In the genomic region with DNA sequence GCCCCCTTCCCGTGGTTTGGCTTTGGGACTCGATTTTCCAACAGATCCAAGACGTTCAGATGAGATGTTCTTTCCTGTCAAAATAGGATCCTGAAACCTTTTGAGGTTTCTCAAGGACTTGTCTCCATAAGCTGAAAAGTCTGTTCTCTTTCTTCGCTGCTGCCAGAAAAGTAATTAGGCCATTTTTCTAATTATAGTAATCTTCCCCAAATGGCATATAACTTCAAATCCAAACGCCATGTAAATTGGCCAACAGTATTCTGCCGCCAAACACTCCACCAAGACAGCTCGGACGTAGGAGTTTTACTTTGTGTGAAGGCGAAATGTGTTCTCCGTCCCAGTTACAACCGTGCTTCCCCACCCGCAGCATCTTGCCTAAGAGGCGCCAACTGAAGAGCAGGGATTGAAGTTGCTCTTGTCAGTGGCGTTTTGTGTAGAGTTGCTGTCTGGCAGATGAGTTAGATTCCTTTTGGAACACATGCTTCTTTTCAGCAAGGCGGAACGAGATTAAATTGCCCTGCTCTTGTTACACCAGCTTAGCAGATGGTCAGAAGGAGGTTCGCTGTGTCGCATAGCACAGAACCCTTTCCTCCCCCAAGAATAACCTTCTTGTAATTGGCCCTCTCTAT, we compare ENCODE assay signal across 8 mouse cellular contexts.
A peak's percentile ranks its signal among the peaks of the same experiment; 100 is the strongest.
DNase-seq lines count a peak whose midpoint lies in the region; ATAC-seq lines count a peak whose summit lies in the region.

No protein-coding gene starts in this region.

- H3K36me3 ChIP-seq in kidney, embryonic 14.5 days (ENCODE audit: control insufficient read depth, insufficient read depth, low read length) = no peaks in the 10 kb centered on the region
- H3K36me3 ChIP-seq in neural tube, embryonic 12.5 days = no peaks in the 10 kb centered on the region

- H3K27me3 ChIP-seq in kidney, embryonic 14.5 days (ENCODE audit: control insufficient read depth, insufficient read depth, low read length) = no peaks in the 10 kb centered on the region
- H3K27me3 ChIP-seq in neural tube, embryonic 12.5 days (replicated peaks) = no peaks in the 10 kb centered on the region

- ATAC-seq in kidney, embryonic 14.5 days (ENCODE audit: low FRiP score, low TSS enrichment) = peak; percentile 71
- 0 out of 2 replicates have a peak, but pooled peaks have one; percentile 43 for ATAC-seq in neural tube, embryonic 12.5 days (ENCODE audit: low FRiP score, low read depth)

- H3K27ac ChIP-seq in kidney, embryonic 14.5 days (ENCODE audit: low read depth, low read length) = peak overlapping the region; percentile 67; the same call in 1 of the 2 replicates
- H3K27ac ChIP-seq in neural tube, embryonic 12.5 days = no peak overlapping the region

- peak overlapping the region; percentile 34 for H3K9ac ChIP-seq in kidney, embryonic 14.5 days (ENCODE audit: low read depth, low read length)
- no peak overlapping the region for H3K9ac ChIP-seq in neural tube, embryonic 12.5 days

- H3K4me3 ChIP-seq in kidney, embryonic 14.5 days (ENCODE audit: low read length) = peak overlapping the region; percentile 34
- peak overlapping the region; percentile 19 for H3K4me3 ChIP-seq in neural tube, embryonic 12.5 days

- no peaks in the 10 kb centered on the region for H3K9me3 ChIP-seq in kidney, embryonic 14.5 days (ENCODE audit: control insufficient read depth, low read length)
- no peaks in the 10 kb centered on the region for H3K9me3 ChIP-seq in neural tube, embryonic 12.5 days

- H3K4me2 ChIP-seq in kidney, embryonic 14.5 days (replicated peaks; ENCODE audit: low read depth, low read length) = peak overlapping the region; percentile 59
- peak overlapping the region; percentile 57 for H3K4me2 ChIP-seq in neural tube, embryonic 12.5 days (replicated peaks)

- 9% methylated on average over 18 of the region's 18 CpGs for WGBS in kidney, embryonic 14.5 days
- 19% methylated on average over 18 of the region's 18 CpGs for WGBS in neural tube, embryonic 12.5 days

- intact Hi-C loops in left cerebral cortex, postnatal 25 days (cut with DNase I) = loop anchor here (10.0 kb wide), 1 partner anchor 92 kb away; no protein-coding TSS in a partner anchor

- DNase-seq in kidney, postnatal 36 days = no peak
- peak; percentile 45 for DNase-seq in cerebellum, adult 8-10 months
- DNase-seq in frontal cortex, adult 2 months (ENCODE audit: extremely low spot score in 1 of 2, low spot score in 1 of 2) = peak; percentile 61 to 74
- peak; percentile 58 to 89 for DNase-seq in left cerebral cortex, postnatal 25 days (ENCODE audit: low spot score in 2 of 2)
- no peak for DNase-seq in spleen, postnatal 36 days (ENCODE audit: low spot score in 2 of 2)
- no peak for DNase-seq in urinary bladder, adult 2 months (ENCODE audit: low spot score)

- H3K4me1 ChIP-seq in kidney, embryonic 14.5 days (ENCODE audit: control insufficient read depth, insufficient read depth, low read length) = 0 out of 2 replicates have a peak, but pooled peaks cover 10% of the 10 kb centered on the region
- peaks cover 14% of the 10 kb centered on the region for H3K4me1 ChIP-seq in neural tube, embryonic 12.5 days

Comparison
In these comparisons a context has a peak if more than half of its experiments do, and no peak if none do; other contexts are left out.
1. DNase-seq: peak in cerebellum, adult 8-10 months (single experiment), frontal cortex, adult 2 months (2 of 2) and left cerebral cortex, postnatal 25 days (2 of 2); none in kidney, postnatal 36 days (0 of 2), spleen, postnatal 36 days (0 of 2) and urinary bladder, adult 2 months (single experiment).